Mouse (Mus musculus) neutrophil, adult 65 days (primary cell): ENCODE measurements around the gene Gm17364. TPM values are rescaled to one million over a fixed set of nuclear protein-coding genes. Genes with fewer than 3 reads are reported as not detected.

Source experiments
- total RNA-seq: library from RNA; stranded (reverse); gene quantifications from 2 replicates; pipeline ENCODE4 v1.2.4, GENCODE M21; 2023

Gm17364 gene
- not detected in 2 replicates for total RNA-seq

DNA sequence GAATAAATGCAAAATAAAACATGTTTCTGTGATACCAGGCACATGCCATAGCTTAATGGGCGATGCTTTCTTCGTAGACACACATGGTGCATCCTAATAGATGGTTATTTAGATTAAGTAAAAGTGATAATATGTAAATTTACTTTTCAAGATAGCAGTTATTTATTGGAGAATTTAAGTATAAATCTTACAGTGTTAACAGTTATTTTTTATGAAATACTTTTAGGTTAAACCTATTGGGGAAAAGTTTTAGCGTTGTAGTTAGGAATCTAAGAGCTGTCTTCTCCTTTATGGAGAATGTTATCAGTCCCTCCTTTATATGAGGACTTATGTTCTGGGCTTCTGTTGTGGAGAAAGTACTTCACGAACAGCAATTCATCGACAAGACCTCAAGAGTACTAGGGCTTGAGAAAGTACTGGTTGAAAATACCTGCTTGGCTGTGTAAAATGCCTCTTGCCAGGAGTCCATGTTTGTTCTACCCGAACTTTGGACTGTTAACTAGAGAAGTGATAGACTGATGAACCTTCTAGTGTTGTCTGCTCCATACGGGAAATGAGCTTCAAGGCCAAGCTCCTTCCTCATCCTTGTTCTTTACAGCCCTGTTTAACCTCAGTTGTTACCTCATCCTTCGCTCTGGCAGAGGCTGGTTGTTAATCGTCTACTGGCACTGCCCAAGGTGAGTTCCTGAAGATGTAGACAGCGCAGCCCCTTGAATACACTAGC, at the start of gene Gm17364:
TSS of gene Gm17364 (minus strand) at position 51 of the 724 bp plus-strand sequence.

DNA sequence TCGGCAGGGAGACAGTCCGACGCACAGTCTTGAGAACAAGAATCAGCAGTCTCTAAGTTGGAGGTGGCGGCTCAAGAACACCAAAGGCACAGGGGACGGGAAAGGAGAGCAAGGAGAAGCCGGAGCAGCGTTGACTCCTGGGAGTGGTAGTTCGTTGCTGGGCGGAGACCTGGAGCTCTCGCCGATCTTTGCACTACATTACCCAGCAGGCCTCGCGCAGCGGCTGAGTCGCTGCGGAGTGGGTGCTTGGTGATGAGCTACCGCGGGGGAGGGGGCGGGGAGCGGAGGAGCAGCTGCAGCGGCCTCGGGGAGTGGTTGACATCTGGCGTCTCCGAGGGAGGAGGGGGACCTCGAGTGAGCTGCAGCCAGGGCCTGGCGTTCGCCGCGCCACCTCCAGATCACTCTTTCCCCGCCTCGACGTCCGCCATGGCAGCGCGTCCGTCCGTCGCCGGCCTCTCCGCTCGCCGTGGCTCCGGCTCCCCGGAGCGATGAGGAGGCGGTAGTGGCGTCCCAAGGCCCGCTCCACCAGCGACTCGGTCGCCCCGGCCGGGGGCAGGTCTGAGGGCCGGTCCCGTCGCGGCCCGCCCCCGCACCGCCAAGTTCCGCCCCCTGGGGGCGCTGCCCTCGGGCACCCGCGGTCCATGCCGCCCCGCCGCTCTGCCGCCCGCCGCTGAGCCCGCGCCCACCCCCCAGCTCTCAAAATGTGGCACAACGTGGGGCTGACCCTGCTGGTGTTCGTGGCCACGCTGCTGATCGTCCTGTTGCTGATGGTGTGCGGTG, 24.0 kb downstream of the Gm17364 start, which contains the start of gene Smim13:
TSS of gene Smim13 (plus strand) at position 307 of the 780 bp plus-strand sequence.

Other genes with a start within 250 kb of the Gm17364 start
- 0.73 TPM in 1 of 2 replicates, not detected in the other for gene Mak, start 194.3 kb downstream of the Gm17364 start, total RNA-seq
- not detected in 2 replicates for gene Gcm2, start 162.9 kb downstream of the Gm17364 start, total RNA-seq
- gene Sycp2l, start 159.7 kb downstream of the Gm17364 start, total RNA-seq = not detected in 2 replicates
- gene Elovl2, start 53.6 kb downstream of the Gm17364 start, total RNA-seq = not detected in 2 replicates
- 3.5 and 4.0 TPM in 2 replicates for gene Smim13, start 24.1 kb downstream of the Gm17364 start, total RNA-seq
- 163 and 206 TPM in 2 replicates for gene Nedd9, start 213.4 kb upstream of the Gm17364 start, total RNA-seq